Mouse (Mus musculus): ENCODE measurements around the gene Jazf1.

Jazf1 gene

GRCm38 (mm10) chr6:52796691-52797090 lies 271.7 kb downstream of the Jazf1 start:
- no peak for DNase-seq (ENCODE audit: low spot score)

GRCm38 (mm10) chr6:52796035-52796598 lies 272.3 kb downstream of the Jazf1 start:
- no peak for DNase-seq (ENCODE audit: low spot score)

GRCm38 (mm10) chr6:52795029-52795841 lies 273.2 kb downstream of the Jazf1 start:
- no peak for DNase-seq (ENCODE audit: low spot score)

GRCm38 (mm10) chr6:52792455-52792854 lies 276.0 kb downstream of the Jazf1 start:
- DNase-seq (ENCODE audit: low spot score) = no peak

GRCm38 (mm10) chr6:52790781-52791180 lies 277.6 kb downstream of the Jazf1 start:
- no peak for DNase-seq (ENCODE audit: low spot score)

GRCm38 (mm10) chr6:52790316-52790715 lies 278.1 kb downstream of the Jazf1 start:
- no peak for DNase-seq (ENCODE audit: low spot score)

- DNase-seq (ENCODE audit: low spot score) = no peak
These were observed 288.9 kb downstream of the Jazf1 start for GRCm38 (mm10) chr6:52779546-52779945.

GRCm38 (mm10) chr6:52778523-52778922 lies 289.9 kb downstream of the Jazf1 start:
- DNase-seq (ENCODE audit: low spot score) = no peak

- no peak for DNase-seq (ENCODE audit: low spot score)
These were observed 291.4 kb downstream of the Jazf1 start for GRCm38 (mm10) chr6:52777034-52777433.

GRCm38 (mm10) chr6:52775956-52776355 lies 292.5 kb downstream of the Jazf1 start:
- no peak for DNase-seq (ENCODE audit: low spot score)

- DNase-seq (ENCODE audit: low spot score) = no peak
These were observed 293.1 kb downstream of the Jazf1 start for GRCm38 (mm10) chr6:52775350-52775749.

GRCm38 (mm10) chr6:52773132-52773531 lies 295.3 kb downstream of the Jazf1 start:
- no peak for DNase-seq (ENCODE audit: low spot score)

- DNase-seq (ENCODE audit: low spot score) = no peak
These were observed 297.6 kb downstream of the Jazf1 start for GRCm38 (mm10) chr6:52770789-52771188.

- no peak for DNase-seq (ENCODE audit: low spot score)
These were observed 303.2 kb downstream of the Jazf1 start for GRCm38 (mm10) chr6:52765206-52765605.

- DNase-seq (ENCODE audit: low spot score) = no peak
These were observed 315.6 kb downstream of the Jazf1 start for GRCm38 (mm10) chr6:52752832-52753231.

GRCm38 (mm10) chr6:52734630-52735029 lies 333.8 kb downstream of the Jazf1 start:
- no peak for DNase-seq (ENCODE audit: low spot score)

- no peak for DNase-seq (ENCODE audit: low spot score)
These were observed 338.1 kb downstream of the Jazf1 start for GRCm38 (mm10) chr6:52730338-52730737.

- DNase-seq (ENCODE audit: low spot score) = no peak
These were observed 343.5 kb downstream of the Jazf1 start for GRCm38 (mm10) chr6:52724805-52725439.
